Mouse (Mus musculus): Measurements from ENCODE around the gene Proz. TPM values are rescaled to one million over a fixed set of nuclear protein-coding genes. Genes with fewer than 3 reads are reported as not detected.

The Proz gene
- total and polyA plus RNA-seq, 3 experiments, result not detected

DNA sequence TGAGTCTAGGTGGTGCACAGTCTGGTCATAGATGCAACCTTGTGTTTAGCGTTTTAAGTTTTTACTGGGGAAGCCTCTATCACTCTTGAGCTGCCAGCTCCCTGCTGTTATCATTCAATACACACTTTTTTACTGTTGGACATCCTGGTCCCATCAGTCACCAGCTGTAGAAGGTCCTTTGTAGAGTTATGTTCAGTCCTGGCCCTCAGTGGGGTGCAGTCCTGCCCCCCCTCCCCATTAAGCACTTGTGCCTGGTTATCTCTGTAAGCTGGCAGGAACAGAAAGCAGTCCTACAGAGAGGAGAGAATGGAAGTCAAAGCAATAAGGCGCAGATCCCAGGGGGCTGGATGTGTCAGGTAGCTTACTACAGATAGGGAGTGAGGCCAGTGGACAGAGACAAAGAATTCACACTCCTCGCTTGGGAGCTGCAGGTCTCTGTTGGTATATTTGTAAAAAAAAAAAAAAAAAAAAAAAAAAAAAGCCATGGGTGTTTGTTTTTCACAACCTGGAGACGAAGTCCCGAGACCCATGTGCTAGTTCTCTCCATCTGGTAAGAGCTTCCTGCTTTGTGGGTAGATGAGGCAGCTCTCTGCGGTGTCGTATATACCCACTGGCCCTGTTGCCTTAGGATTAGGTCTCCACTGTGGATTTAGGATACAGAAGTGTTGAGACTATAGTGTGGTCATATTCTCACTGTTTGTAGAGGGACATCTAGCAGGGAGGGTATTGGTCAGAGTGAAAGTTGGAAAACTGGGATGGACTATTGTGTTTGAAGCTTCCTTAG, 60.4 kb downstream of the Proz start:
- intact Hi-C loops (cut with DNase I), result no loop called here
- H3K36me3 ChIP-seq (ENCODE audit: control insufficient read depth, insufficient read depth, low read length), result no peaks in the 10 kb centered on the region
- H3K4me3 ChIP-seq, result no peak overlapping the region
- no peaks in the 10 kb centered on the region for H3K27me3 ChIP-seq (ENCODE audit: control insufficient read depth, insufficient read depth, low read length)
- TF ChIP-seq EP300 (IDR thresholded peaks at IDR 0.05; ENCODE audit: insufficient read depth, low read depth, low read length) (no peak), POLR2A (IDR thresholded peaks at IDR 0.05; ENCODE audit: insufficient read depth, low read depth, low read length) (no peak), CTCF (IDR thresholded peaks at IDR 0.05) (no peak)
- no peak for DNase-seq
- WGBS, result 76% methylated on average over 7 of the region's 7 CpGs
- no peaks in the 10 kb centered on the region for H3K4me1 ChIP-seq (ENCODE audit: control insufficient read depth, insufficient read depth, low read length)
- H3K27ac ChIP-seq, result no peak overlapping the region
- no peak overlapping the region for H3K9ac ChIP-seq (ENCODE audit: low read depth, low read length)
- H3K79me2 ChIP-seq (replicated peaks; ENCODE audit: control insufficient read depth, insufficient read depth, low read length), result no peaks in the 10 kb centered on the region; the same call in 1 of the 2 replicates

GRCm38 (mm10) chr8:13122887-13123421, 62.2 kb downstream of the Proz start:
- intact Hi-C loops (cut with DNase I), result no loop called here
- H3K9ac ChIP-seq (ENCODE audit: low read depth, low read length), result no peak overlapping the region
- H3K4me3 ChIP-seq, result no peak overlapping the region
- H3K27me3 ChIP-seq (ENCODE audit: control insufficient read depth, insufficient read depth, low read length), result no peaks in the 10 kb centered on the region
- TF ChIP-seq POLR2A (IDR thresholded peaks at IDR 0.05; ENCODE audit: insufficient read depth, low read depth, low read length) (no peak), EP300 (IDR thresholded peaks at IDR 0.05; ENCODE audit: insufficient read depth, low read depth, low read length) (no peak)
- H3K36me3 ChIP-seq (ENCODE audit: control insufficient read depth, insufficient read depth, low read length), result no peaks in the 10 kb centered on the region
- no peak overlapping the region for H3K27ac ChIP-seq
- WGBS, result 69% methylated on average over 7 of the region's 7 CpGs
- H3K79me2 ChIP-seq (replicated peaks; ENCODE audit: control insufficient read depth, insufficient read depth, low read length), result no peaks in the 10 kb centered on the region; the same call in 1 of the 2 replicates
- no peak for DNase-seq
- no peaks in the 10 kb centered on the region for H3K4me1 ChIP-seq (ENCODE audit: control insufficient read depth, insufficient read depth, low read length)

DNA sequence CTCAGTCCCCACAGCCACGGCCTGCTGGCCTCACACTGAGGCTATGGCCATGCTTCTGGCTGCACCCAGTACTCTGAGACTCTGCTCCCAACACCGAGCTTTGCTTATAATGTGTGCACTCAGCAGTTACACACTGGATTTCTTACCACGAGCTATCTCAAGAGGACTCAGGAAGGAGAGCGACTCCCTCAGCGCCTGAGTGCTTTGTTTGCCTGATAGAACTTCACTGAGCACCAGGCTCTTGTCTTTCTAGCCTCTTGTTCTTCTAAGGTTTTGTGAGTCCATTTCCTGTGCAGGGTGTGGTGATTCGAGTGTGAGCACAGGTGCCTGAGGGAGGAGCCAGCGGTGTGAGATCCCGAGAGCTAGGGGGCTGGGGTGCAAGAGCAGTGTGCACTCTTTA, 64.2 kb downstream of the Proz start:
- Histone ChIP-seq H3K36me3 (ENCODE audit: control insufficient read depth, insufficient read depth, low read length) (no peaks in the 10 kb centered on the region), H3K27ac (no peak overlapping the region), H3K9ac (ENCODE audit: low read depth, low read length) (no peak overlapping the region), H3K4me1 (ENCODE audit: control insufficient read depth, insufficient read depth, low read length) (no peaks in the 10 kb centered on the region), H3K4me3 (no peak overlapping the region), H3K79me2 (replicated peaks; ENCODE audit: control insufficient read depth, insufficient read depth, low read length) (no peaks in the 10 kb centered on the region), H3K27me3 (ENCODE audit: control insufficient read depth, insufficient read depth, low read length) (no peaks in the 10 kb centered on the region)
- TF ChIP-seq CTCF (IDR thresholded peaks at IDR 0.05) (no peak), EP300 (IDR thresholded peaks at IDR 0.05; ENCODE audit: insufficient read depth, low read depth, low read length) (no peak), POLR2A (IDR thresholded peaks at IDR 0.05; ENCODE audit: insufficient read depth, low read depth, low read length) (no peak)
- 82% methylated on average over 8 of the region's 8 CpGs for WGBS
- intact Hi-C loops (cut with DNase I), result no loop called here
- DNase-seq, result no peak

Other genes starting within 250 kb of the Proz start
- 100 to 1,000 TPM in 1 of 2 experiments, 10 to 100 TPM in 1; 58.4 to 104 TPM for gene Mcf2l, start 187.1 kb upstream of the Proz start, total RNA-seq (2021)
- 30.3 and 40.2 TPM in 2 replicates for gene Mcf2l, start 187.1 kb upstream of the Proz start, polyA plus RNA-seq (2012; rRNA removed)
- gene F7, start 34.9 kb upstream of the Proz start, total RNA-seq (2021), result under 1 TPM; 0.21 to 0.45 TPM
- gene F7, start 34.9 kb upstream of the Proz start, polyA plus RNA-seq (2012; rRNA removed), result 0.21 and 0.38 TPM in 2 replicates
- under 1 TPM; 0.60 to 0.96 TPM for gene F10, start 23.6 kb upstream of the Proz start, total RNA-seq (2021)
- gene F10, start 23.6 kb upstream of the Proz start, polyA plus RNA-seq (2012; rRNA removed), result 0.33 and 0.47 TPM in 2 replicates
- 10 to 100 TPM in 1 of 2 experiments, 1 to 10 TPM in 1; 8.2 to 10.3 TPM for gene Pcid2, start 44.5 kb downstream of the Proz start, total RNA-seq (2021)
- 12.9 and 14.4 TPM in 2 replicates for gene Pcid2, start 44.5 kb downstream of the Proz start, polyA plus RNA-seq (2012; rRNA removed)
- gene Cul4a, start 44.7 kb downstream of the Proz start, total RNA-seq (2021), result 10 to 100 TPM; 68.5 to 76.0 TPM
- 35.0 and 71.0 TPM in 2 replicates for gene Cul4a, start 44.7 kb downstream of the Proz start, polyA plus RNA-seq (2012; rRNA removed)
- 100 to 1,000 TPM; 406 to 437 TPM for gene Lamp1, start 98.2 kb downstream of the Proz start, total RNA-seq (2021)
- gene Lamp1, start 98.2 kb downstream of the Proz start, polyA plus RNA-seq (2012; rRNA removed), result 462 and 645 TPM in 2 replicates
- gene Grtp1, start 139.7 kb downstream of the Proz start, total RNA-seq (2021), result 1 to 10 TPM; 3.9 to 5.1 TPM
- 3.8 and 5.6 TPM in 2 replicates for gene Grtp1, start 139.7 kb downstream of the Proz start, polyA plus RNA-seq (2012; rRNA removed)
- gene Adprhl1, start 193.2 kb downstream of the Proz start, total RNA-seq (2021), result 100 to 1,000 TPM; 587 to 599 TPM
- 371 and 464 TPM in 2 replicates for gene Adprhl1, start 193.2 kb downstream of the Proz start, polyA plus RNA-seq (2012; rRNA removed)
- 10 to 100 TPM; 63.1 to 64.6 TPM for gene Dcun1d2, start 227.2 kb downstream of the Proz start, total RNA-seq (2021)
- 52.1 and 74.2 TPM in 2 replicates for gene Dcun1d2, start 227.2 kb downstream of the Proz start, polyA plus RNA-seq (2012; rRNA removed)
- 10 to 100 TPM; 24.4 to 29.4 TPM for gene Tmco3, start 227.3 kb downstream of the Proz start, total RNA-seq (2021)
- 29.1 and 30.0 TPM in 2 replicates for gene Tmco3, start 227.3 kb downstream of the Proz start, polyA plus RNA-seq (2012; rRNA removed)

Measured in heart, adult 2 months (tissue).